In the genomic region with DNA sequence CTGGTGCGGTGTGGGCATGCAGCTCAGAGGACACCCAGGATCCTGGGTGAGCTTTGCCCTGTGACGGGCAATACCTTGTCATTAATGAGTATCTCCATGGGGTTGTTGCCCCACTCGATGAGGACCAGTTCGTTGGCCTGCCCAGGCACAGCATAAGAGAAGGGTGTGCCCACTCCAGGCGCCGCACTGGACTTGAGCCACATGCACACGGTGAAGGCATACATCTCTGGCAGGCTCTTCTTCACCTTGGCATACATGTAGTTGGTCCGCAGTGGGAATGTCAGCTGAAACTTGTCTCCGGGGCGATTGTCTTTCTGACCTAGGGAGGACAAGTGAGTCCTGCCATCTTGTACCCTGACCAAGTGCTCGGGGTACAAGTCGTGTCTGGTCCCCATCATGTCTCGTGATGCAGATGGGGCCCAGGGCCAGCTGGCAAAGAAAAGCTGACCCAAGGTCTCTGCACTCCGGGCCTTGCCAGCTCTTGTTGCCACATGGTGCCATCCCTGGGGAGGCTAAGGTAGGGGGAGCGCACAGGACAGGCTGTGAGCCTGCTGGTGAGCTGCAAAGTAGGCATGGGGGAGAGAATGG, we compare ENCODE assay signal across 12 mouse cellular contexts. TPM values are rescaled to one million over a fixed set of nuclear protein-coding genes. Genes with fewer than 3 reads are reported as not detected.
DNase-seq lines count a peak whose midpoint lies in the region; ATAC-seq and TF ChIP-seq lines count a peak whose summit lies in the region.
"Had no signal": no experiment of that assay in that cellular context is flagged by ENCODE, and none has a peak within 500 bp of the region (broad histone marks: within the 10 kb centered on the region; RNA-seq: fewer than 3 reads in every experiment).

No protein-coding gene starts in this region.

- peaks cover 38% of the 10 kb centered on the region for H3K4me1 ChIP-seq in cerebellum, adult 2 months (ENCODE audit: control insufficient read depth, insufficient read depth, low read length)
- H3K4me1 ChIP-seq in midbrain, embryonic 14.5 days (ENCODE audit: control insufficient read depth, insufficient read depth, low read length), result peaks cover 30% of the 10 kb centered on the region

- H3K27me3 ChIP-seq in cerebellum, adult 2 months (ENCODE audit: control insufficient read depth, insufficient read depth, low read length), result no peaks in the 10 kb centered on the region
- peaks cover 20% of the 10 kb centered on the region for H3K27me3 ChIP-seq in midbrain, embryonic 14.5 days (ENCODE audit: control insufficient read depth, insufficient read depth, low read length)

- WGBS in cerebellum, adult 2 months, result 10% methylated on average over 15 of the region's 15 CpGs
- WGBS in midbrain, embryonic 14.5 days, result 82% methylated on average over 15 of the region's 15 CpGs

- H3K9ac ChIP-seq in midbrain, embryonic 14.5 days (replicated peaks; ENCODE audit: low read length), result no peak overlapping the region

- no peaks in the 10 kb centered on the region for H3K36me3 ChIP-seq in midbrain, embryonic 14.5 days (ENCODE audit: control insufficient read depth, insufficient read depth, low read length)

- no peaks in the 10 kb centered on the region for H3K9me3 ChIP-seq in midbrain, embryonic 14.5 days (ENCODE audit: control insufficient read depth, low read length)

- H3K27ac ChIP-seq in cerebellum, adult 2 months (ENCODE audit: insufficient read depth, low read length), result peak overlapping the region; percentile 95
- H3K27ac ChIP-seq in midbrain, embryonic 14.5 days (replicated peaks; ENCODE audit: low read depth, low read length), result no peak overlapping the region

- no peak for TF ChIP-seq CTCF in cerebellum, adult 2 months (IDR thresholded peaks at IDR 0.05; ENCODE audit: borderline replicate concordance, insufficient read depth, low read depth, low read length)

- ATAC-seq in midbrain, embryonic 14.5 days (ENCODE audit: low FRiP score, low TSS enrichment), result no peak
- ATAC-seq: intestine, postnatal 0 days; Patski had no signal

- peak overlapping the region; percentile 98 for H3K4me2 ChIP-seq in midbrain, embryonic 14.5 days (ENCODE audit: low read length)

- peak; percentile 16 for DNase-seq in layer of hippocampus, adult 11-12 months (ENCODE audit: low spot score)
- DNase-seq in layer of hippocampus, adult 8-10 months (ENCODE audit: low spot score in 2 of 2), result no peak
- peak; percentile 80 to 83 for DNase-seq in cerebellum, adult 2 months
- DNase-seq in cerebellum, postnatal 36 days, result peak; percentile 74 to 77
- DNase-seq in midbrain, embryonic 14.5 days, result no peak
- no peak for DNase-seq in right cerebral cortex, postnatal 14 days
- no peak for DNase-seq in thymus, postnatal 36 days
- DNase-seq in lung, postnatal 4 days, result no peak
- DNase-seq: right cerebral cortex, postnatal 4 days had no signal

- TF ChIP-seq POLR2A in cerebellum, adult 2 months (IDR thresholded peaks at IDR 0.05; ENCODE audit: borderline replicate concordance, insufficient read depth, low read length), result 0 out of 2 replicates have a peak, but pooled peaks have one; percentile 13

- peak overlapping the region; percentile 98 for H3K4me3 ChIP-seq in cerebellum, adult 2 months (replicated peaks; ENCODE audit: insufficient read depth, low read depth, low read length)
- H3K4me3 ChIP-seq in midbrain, embryonic 14.5 days (replicated peaks; ENCODE audit: low read depth, low read length), result peak overlapping the region; percentile 67; the same call in 1 of the 2 replicates

RNA-seq across cellular contexts. Expression of a gene that starts 2.9 kb away (rescaled TPM):
- 100 to 1,000 TPM; 330 to 455 (median 386) TPM for total RNA-seq in layer of hippocampus, adult 8-10 months (2022)
- 200 and 249 TPM in 2 replicates for polyA plus RNA-seq in cerebellum, adult 2 months (2012; rRNA removed)
- polyA plus RNA-seq in midbrain, embryonic 14.5 days (2014; fragmentation: Nextera tagmentation; extraction: Ambion mirVana), result 10.1 and 11.3 TPM in 2 replicates
- total RNA-seq: megakaryocyte progenitor cell, adult 5-6 weeks had no signal

RNA-seq across cellular contexts. Expression of a gene that starts 53.5 kb away (rescaled TPM):
- 10 to 100 TPM; 28.8 to 39.7 (median 32.2) TPM for total RNA-seq in layer of hippocampus, adult 8-10 months (2022)
- polyA plus RNA-seq in cerebellum, adult 2 months (2012; rRNA removed), result 15.4 and 16.4 TPM in 2 replicates
- polyA plus RNA-seq in midbrain, embryonic 14.5 days (2014; fragmentation: Nextera tagmentation; extraction: Ambion mirVana), result 21.2 and 23.0 TPM in 2 replicates

RNA-seq across cellular contexts. Expression of a gene that starts 58.1 kb away (rescaled TPM):
- total RNA-seq in layer of hippocampus, adult 8-10 months (2022), result 10 to 100 TPM; 59.2 to 68.7 (median 63.5) TPM
- 43.6 and 45.0 TPM in 2 replicates for polyA plus RNA-seq in cerebellum, adult 2 months (2012; rRNA removed)
- 10.8 and 12.4 TPM in 2 replicates for polyA plus RNA-seq in midbrain, embryonic 14.5 days (2014; fragmentation: Nextera tagmentation; extraction: Ambion mirVana)

Comparison
In these comparisons a context has a peak if more than half of its experiments do, and no peak if none do; other contexts are left out.
1. DNase-seq: peak in layer of hippocampus, adult 11-12 months (single experiment), cerebellum, adult 2 months (2 of 2) and cerebellum, postnatal 36 days (2 of 2); none in layer of hippocampus, adult 8-10 months (0 of 2), midbrain, embryonic 14.5 days (single experiment), right cerebral cortex, postnatal 14 days (single experiment), thymus, postnatal 36 days (0 of 2) and lung, postnatal 4 days (0 of 2).
2. RNA of a gene that starts 2.9 kb away (polyA plus RNA-seq): 200 to 249 TPM in cerebellum, adult 2 months; 10.1 to 11.3 TPM in midbrain, embryonic 14.5 days; every median in the first group is over 10 times any median in the second.